Mouse (Mus musculus) cerebellum, adult (tissue): ENCODE data around the gene Tagln2.

Experiments
- ATAC-seq: cut with Nextera tagmentation; 2 replicates; pipeline ENCODE4 v1.9.2; 2017; ENCODE audit warnings: mild to moderate bottlenecking, moderate library complexity, mixed read lengths; ENCODE audit not compliant: insufficient number of reproducible peaks, low FRiP score, low TSS enrichment

Gene Tagln2

DNA sequence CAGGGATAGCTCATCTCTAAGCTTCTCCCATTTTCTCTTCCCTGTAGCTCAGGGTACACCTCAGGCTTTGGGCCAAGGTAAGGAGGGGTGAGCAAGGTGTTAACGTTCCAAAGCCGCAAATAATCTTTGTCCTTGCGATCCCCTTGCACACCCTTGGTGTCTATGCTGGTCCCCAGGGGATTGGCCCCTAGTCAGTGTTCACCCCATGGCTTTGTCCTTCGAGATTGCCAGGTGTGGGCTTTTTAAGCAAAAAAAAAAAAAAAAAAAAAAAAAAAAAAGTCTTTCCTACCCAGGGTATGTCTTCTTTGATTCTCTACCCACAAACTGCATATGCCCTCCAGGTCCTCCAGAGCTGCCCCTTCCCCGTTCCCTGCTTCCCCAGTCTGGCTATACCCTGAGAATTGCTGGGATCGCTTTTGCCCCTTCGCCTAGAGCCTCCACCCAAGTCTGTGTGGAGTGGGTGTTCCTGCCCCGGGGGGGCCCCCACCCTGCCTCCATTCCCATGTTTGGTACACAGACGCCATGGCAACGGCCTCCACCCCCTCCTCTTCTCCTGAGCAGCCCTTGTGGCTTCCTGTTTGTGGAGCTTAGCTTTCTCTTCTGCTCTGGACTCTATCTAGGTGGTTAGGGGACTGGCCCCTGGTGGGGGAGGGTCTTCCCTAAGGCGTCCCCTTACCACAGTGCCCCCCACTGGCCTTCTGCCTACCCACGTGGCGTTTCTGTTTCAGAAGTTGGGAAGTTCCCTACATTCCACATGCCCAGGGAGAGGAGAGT is 1.7 kb downstream of the Tagln2 start:
- ATAC-seq = no peak

GRCm38 (mm10) chr1:172502145-172503110 is 2.6 kb downstream of the Tagln2 start:
- ATAC-seq = no peak

- no peak for ATAC-seq
Measured at GRCm38 (mm10) chr1:172503111-172503997, 3.5 kb downstream of the Tagln2 start.

- ATAC-seq = no peak
Measured at GRCm38 (mm10) chr1:172504756-172505155, 4.9 kb downstream of the Tagln2 start.

DNA sequence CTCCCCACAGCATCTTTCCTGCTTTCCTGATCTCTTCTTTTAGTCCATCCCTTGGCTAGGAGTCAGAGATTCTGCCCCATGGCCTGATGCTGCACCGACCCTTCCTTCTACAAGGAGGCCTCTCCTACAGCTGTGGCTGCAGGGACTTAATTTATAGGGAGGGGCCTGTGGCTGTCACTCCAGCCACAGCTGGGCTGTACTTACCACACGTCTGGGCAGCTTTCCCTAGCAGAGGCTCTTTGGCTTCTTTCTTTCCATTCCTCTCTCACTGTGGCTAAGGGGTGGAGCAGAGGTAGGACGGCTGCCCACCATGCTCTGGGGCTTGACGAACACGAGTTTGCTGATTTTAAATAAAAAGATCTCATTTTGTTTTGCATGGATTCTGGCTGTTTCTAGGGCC is 7.2 kb downstream of the Tagln2 start:
- no peak for ATAC-seq

- ATAC-seq = no peak
Measured at GRCm38 (mm10) chr1:172507701-172508100, 7.9 kb downstream of the Tagln2 start.

- no peak for ATAC-seq
Measured at GRCm38 (mm10) chr1:172508172-172508571, 8.3 kb downstream of the Tagln2 start.

- no peak for ATAC-seq
Measured at GRCm38 (mm10) chr1:172509235-172509634, 9.4 kb downstream of the Tagln2 start.

DNA sequence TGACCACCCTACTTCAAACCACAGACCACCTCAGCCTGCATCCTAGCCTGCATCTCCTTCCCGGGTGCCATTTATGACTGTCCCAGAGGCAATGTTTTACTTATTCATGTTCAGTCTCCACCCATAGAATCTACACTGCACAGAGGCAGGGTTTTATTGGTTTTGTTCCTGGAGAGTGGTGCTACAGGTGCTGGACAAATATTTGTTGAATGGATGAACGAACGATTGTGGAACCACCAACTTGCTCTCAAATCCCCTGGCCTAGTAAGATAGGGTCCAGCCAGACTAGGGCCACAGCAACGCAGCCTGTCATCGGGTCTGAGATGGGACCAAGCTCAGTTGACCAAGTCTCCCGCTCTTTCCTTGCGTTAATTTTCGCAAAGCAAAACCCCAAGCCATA is 10.1 kb downstream of the Tagln2 start:
- no peak for ATAC-seq

DNA sequence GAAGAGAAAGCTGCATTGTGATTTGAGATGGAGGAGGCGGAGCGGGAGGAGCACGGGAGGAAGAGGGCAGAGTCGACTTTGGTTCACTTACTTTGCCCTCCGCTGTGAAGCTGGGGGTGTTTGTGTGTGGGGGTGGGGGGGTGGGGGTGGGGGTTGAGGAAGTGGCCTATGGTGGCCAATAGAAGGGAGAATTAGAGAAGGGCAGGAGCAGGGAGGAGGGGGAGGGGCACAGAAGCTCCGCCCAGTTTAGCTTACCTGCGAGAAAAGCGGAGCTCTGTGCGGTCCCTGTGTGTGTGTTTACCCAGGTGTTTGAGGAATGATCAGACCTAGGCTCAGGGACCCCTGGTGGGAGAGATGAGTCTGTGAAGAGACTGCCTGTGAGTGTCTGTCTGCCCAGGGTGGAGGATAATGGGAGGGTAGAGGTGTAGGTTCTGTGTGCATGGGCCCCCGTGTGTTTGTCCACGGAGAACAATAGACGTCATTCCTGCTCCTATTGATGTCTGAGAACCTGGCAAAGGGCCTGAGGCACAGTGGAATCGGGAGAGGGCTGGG is 10.7 kb downstream of the Tagln2 start:
- no peak for ATAC-seq

DNA sequence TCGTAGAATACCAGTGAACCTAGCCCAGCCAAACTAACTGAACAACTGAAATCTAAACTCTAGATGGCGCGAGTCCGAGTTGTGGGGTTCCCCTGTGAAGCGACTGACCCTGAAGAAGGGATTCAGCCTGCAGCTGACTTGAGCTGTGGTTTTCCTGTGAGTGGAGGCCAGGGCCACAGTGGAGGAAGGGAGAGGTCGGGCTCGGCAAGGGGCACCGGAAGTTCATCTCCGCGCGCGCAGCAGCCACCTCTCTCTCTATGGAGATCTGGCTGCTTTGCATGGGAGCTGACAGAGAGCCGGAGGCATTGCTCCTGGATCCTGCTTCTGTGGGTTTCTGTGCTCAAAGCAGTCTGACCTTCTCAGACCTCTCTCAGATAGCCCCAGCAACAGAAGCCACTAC is 13.1 kb downstream of the Tagln2 start:
- no peak for ATAC-seq

DNA sequence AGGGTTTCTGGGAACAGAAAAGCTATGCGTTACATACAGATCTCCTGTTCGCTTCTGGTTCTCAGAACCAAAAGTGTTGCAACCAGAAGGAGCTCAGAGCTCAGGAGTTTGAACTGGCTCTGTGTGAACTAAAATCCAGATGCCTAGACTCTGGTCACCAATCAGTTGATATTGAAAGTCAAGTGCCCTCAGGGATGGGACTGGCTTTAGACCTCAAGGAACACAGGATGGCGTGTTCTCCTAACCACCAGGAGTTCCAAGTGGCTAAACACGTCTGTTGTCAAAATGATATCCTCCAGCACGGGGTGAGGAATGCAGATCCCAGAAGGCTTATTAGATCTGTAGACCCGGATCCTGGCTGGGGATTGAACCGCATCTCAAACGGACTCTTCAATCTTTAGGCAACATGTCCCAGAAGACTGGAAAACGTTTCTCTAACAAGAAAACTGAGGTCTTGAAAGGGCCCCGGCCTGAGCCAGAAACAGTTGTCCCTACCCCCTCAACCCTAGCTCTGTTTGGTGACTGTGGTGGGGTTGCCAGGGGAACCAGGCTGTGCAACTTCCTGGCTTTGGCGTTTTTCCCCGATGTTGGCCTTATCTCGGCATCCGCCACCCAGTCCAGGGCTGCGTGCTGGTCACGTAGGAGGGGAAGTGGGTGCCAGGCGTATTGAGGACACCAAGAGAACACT is 13.8 kb downstream of the Tagln2 start:
- ATAC-seq = no peak

DNA sequence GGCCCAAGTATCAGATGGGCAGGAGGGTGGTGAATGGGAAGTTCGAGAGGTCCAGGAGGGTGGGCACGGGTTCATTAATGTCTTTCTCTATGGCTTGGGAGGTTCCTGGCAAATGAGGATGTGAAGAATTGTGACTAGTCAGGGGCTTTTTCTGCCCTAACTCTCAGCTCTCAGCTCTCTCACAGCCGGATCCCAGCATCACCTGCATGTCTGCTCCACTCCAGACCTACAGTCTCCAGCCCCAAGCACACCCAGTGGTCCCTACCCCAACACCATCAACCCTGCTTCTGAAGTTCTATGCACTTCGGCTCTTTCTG is 14.3 kb downstream of the Tagln2 start:
- no peak for ATAC-seq

GRCm38 (mm10) chr1:172514551-172515268 is 14.9 kb downstream of the Tagln2 start:
- ATAC-seq = no peak

- no peak for ATAC-seq
Measured at GRCm38 (mm10) chr1:172515396-172515795, 15.5 kb downstream of the Tagln2 start.

DNA sequence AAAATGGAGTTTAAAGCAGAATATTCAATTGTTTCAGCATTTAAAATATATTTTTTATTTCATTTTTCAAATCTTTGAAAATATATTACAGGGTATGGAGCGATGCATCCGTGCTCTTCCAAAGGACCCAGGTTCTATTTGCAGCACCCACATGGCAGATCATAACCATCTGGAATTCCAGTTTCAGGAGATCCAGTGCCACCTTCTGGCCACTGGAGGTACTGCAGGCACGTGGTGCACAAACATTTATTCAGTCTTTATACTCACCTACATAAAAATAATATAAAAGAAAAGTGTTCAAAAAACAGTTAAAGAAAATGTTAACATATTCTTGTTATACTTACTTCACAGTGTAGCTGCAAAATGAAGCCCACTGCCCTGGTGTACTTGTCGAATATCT is 18.2 kb downstream of the Tagln2 start:
- no peak for ATAC-seq

- no peak for ATAC-seq
Measured at GRCm38 (mm10) chr1:172519644-172520043, 19.8 kb downstream of the Tagln2 start.

DNA sequence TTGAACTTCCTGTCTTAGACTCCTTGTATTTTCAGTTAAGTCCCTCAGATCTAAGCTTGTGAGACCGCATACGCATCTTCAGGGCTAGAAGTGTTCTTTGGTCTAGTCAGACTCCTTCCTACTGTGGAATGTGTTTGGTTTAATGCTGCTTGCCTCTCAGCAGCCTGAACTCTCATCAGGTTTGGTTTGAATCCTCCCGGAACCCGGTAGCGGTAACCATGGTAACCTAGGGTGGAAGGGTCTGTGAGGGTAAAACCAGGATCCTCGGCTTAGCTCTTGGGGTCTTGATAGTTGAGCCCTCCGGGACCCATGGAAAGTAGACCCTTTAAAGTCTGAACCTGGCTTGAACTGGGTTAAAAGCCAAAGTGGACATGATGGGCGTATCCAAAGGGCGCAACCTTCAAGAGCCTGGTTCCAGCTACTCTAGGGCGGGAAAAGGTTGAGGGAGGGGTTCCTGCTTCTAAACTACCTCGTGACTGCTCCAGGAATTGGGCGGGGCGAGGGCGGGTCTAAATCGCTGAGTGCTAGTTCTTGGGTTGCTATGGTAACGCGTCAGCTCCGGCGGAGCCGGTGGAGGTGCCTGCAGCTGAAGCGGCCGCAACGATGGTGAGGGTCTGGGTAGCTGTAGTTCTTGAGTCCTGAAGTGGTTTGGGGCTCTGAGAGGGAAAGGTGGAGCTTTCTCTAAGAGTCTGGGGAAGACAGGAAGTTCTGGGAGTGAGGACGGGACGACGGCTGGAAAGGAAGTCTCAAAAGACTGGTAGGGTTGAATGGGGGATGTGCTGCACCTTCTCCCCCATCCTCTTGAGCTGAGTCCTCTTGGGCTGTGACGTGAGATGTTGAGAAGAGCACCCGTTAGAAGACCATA is 21.0 kb downstream of the Tagln2 start, which contains the start of gene Cfap45:
Gene Cfap45 (plus strand): TSS at position 226 of the 865 bp plus-strand sequence.
- no peak for ATAC-seq
